Mouse (Mus musculus) cerebellum, adult 8-10 months (tissue): ENCODE measurements at regions not wholly inside any gene's neighbourhood (a gene's known extent, or its start where the extent isn't known, plus 50 kb on each side); places are given as distances from the start of the nearest gene placed in this dataset.

Source experiments
- DNase-seq: peaks from one replicate; pipeline ENCODE4 v3.0.0; 2022

DNA sequence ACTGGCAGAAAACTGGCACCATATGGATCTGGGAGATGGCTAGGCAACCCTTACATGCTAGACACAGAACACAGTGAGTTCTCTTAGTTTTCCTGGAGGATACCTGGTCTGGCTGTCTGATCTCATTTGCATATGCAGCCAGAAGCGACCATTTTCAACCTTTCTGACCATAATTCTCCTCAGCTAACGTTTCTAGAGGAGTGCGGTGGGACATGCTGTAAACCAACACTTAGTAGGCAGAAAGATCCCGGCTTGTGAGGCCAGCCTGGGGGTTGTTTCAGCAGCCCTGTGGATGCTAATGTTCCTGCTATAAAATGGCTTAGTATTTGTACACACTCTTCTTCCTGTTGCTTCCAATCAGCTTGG is 168.6 kb upstream of the Olig3 start:
- no peak for DNase-seq

DNA sequence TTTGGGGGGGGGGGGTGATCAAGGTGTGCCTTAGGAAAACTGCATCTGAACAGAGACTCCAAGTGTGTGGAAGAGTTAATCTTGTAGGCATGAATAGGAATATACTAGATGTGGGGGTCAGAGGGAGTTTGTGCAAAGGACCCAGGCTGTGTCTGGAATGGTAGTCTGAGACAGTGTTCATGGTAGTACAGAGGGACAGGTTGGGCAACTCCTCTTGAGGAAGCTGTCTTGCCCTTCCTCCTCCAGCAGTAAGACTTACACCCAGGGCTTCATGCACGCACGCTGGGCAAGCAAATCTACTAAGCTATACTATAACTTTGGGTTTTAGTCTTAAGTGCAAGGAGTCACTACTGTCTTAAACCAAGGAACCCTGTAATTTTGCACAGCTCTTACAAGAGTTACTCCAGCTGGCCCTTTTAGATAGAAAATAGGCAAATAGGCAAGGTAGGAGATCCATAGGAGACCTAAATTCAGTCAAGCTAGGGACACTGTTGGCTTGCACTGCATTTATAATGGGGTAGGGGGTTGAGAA is 169.2 kb upstream of the Olig3 start:
- no peak for DNase-seq

DNA sequence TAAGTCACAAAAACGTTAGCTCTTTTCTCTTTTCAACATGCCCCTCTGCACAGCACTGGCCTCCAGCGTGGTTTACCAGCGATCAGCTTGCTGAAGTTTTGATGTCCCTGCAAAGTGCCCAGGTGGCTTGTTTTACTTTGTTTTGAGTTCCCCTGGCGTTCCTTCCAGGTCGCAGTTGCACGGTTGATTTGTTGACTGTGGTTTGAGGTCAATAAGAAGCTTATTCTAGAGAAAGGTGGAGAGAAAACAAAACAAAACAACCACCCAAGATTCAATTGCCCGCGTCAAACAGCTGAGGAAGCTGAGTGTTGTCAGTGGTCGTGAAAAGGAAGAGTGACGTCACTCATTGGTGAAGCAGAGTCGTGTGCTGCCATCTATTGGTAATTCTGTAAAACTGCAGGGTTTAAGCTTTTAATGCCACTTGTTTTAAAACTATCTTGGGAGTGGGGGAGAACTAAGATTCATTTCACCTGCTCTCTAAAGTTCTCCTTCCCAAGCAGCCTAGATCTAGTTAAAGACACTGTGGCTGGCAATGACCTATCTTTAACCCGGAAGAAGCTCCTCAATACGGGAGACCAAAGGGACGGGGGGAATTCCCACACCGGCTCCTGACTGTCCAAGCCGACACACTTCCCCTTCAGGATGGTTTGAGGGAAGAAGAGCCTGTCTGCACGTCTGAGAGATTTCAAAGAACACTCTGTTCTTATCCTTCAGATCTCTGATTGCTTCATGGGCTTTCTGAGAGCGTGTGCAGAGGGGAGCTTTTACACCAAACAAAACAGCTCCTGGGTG is 170.3 kb upstream of the Olig3 start:
- DNase-seq, result peak; percentile 23

DNA sequence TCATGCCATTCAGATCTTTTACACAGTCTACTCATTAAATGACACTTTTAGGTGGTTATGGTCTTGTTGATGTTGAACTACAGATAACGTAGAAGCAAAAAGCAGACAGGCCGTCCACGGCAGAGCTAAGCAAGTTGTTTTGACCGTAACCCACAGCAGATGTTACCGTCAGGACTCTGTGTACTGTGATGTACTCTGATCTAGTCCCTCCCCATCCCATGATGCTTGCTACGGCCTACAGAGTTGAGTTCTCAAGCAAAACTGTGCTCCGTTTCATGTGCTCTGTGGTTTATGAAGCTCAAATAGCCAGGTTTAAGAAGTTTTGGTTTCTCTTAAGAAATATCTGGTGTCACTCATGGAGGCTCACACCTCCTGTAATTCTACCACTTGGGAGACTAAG is 169.4 kb upstream of the Tnfaip3 start:
- no peak for DNase-seq

DNA sequence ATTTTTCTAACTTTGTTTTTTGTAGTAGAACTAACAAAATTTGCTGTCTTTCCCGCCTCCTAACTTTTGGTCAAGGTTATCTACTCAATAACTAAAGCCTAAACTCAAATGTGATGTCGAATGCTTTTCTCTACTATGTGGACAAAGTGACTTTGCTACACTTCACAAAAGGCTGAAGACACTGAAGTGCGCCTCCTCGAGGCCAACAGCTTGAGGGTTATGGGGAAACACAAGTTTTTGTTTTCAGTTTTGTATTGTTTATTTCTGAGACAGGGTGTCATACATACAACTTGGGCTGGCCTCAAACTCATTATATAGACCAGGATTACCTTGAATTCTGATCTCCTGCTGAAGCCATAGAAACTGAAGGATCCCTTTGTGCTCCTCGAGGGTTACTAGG is 162.4 kb upstream of the Tnfaip3 start:
- no peak for DNase-seq

DNA sequence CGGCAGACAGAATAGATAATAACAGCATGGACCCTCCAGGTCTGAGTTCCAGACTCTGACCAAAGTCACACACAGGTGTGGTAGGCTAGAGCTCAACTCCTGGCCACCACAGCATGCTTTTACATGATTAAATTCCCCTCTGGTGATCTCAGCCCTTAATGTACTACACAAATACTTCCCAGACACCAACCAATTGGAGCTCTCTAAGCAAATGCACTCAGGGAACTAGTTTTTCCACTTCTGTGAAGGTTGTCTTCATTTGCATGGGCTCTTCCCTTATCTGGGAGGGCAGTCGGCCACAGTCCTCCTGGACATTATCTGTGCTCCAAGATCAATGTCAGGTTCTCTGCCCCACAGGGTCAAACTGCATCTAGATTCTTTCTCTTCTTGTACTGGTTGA is 162.0 kb upstream of the Tnfaip3 start:
- DNase-seq, result no peak

DNA sequence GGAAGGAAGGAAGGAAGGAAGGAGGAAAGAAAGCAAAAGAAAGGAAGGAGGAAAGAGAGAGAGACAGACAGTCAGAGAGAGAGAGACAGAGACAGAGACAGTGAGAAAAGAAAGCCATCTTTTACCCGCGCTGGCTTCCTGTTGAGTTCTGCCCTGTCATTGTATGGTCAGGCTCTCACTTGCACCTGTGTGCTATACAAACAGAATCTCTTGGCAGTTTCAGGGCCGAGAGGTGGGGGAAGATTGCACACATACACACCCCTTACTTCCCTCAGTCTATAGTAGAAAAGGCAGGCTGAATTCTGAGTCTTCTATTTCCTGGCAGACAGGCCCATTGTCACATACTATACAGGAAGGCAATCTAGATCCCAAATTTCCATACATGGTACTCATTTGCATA is 160.8 kb upstream of the Tnfaip3 start:
- no peak for DNase-seq

DNA sequence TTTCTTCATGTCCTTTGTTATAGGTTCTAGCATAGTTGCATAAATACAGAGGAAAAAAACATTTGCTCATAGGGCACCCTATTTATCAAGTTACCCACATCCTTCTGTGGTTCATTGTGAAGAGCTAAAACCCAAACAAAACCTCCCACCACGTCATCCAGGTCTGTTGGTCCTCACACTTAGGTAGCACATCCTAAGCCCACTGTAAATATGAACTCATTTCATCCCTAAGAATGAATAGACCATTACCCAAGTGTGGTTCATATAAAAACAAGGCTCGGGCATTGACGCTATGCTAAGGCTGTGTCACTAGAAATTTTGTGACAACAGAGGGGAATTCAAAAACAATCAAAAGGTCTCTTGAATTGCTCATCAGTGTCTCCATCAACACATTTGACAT is 156.4 kb upstream of the Tnfaip3 start:
- no peak for DNase-seq

DNA sequence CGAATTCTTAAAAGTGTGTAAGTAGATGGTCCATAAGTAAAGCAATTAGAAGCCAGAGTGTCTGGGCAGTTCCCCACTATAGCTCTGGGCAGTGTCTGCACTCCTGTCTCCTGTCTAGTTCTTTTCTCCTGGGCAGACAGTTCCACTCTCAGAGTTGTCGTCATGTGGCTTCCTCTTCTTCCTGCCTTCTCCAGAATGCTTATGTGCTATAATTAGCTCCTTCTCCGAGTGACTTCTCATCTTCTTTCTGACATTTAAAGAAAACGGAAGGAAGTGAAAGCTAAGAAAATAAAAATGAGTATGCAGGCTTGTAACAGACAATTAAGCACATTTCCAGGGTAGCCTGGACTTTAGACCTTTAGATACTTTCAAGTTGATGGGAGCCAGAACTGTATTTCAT is 155.1 kb upstream of the Tnfaip3 start:
- no peak for DNase-seq

DNA sequence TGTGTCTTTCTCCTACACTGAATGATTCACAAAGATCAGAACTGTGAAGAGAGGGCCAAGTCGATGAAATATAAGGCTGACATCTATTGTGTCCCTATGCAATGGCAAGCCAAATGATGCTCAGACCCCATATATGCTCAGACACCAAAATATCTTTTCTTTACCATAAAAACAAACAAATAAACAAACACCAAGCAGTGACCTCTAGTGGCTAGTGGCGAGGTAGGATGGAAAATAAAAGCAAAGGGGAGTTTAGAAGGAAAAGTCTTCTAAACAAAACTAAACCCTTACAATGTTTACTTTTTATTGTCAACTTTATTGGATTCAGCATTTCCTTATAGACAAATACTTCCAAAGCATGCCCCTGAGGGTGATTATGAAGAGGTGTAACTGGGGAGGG is 153.8 kb upstream of the Tnfaip3 start:
- DNase-seq, result no peak

DNA sequence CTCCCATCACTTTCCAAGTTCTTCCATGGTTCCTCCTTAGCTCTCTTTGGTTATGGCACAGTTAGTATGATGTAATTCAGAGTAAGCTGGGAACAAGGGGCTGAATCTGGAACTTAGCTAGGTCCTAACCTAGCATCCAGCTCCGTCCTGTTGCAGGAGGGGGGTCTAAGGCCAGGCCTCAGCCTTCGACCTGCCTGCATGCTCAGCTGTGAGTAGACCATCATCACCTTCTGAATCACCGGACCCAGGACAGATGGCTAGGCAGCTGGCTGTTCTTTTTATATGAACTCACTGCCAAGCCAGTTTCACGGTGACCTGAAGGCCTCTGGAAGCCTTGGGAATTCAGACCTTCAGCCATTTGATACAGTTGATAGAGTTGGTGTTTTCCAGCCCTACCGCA is 152.9 kb upstream of the Tnfaip3 start:
- no peak for DNase-seq

DNA sequence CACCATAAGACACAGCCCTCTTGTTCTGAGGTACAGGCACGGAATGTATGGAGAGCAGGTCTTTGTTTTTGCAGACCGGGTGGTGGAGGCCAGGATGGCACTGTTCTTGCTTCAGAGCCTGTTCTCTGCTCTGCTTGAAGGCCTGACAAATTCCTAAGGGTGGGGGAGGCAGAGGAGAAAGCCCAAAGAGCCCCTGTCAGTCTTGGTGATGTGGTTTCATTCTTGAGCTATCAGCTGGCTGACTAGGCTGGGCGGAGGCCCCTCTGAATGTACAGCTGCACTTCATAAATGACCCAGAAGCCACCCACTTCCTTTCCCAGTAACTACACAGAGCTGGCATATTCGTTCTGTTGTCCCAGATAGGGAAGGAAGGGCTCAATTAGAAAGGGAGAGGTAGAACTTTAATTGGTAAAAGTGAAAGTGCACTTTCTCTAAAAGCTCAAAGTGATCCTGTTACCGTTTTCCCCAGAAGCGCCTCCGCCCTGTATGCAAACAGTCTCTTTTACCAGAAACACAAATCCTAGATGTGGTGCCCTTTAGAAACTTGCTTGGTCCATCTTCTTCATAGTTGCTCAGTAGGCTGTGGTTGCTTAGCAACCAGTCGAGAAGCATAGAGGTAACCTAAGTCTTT is 152.3 kb upstream of the Tnfaip3 start:
- no peak for DNase-seq

DNA sequence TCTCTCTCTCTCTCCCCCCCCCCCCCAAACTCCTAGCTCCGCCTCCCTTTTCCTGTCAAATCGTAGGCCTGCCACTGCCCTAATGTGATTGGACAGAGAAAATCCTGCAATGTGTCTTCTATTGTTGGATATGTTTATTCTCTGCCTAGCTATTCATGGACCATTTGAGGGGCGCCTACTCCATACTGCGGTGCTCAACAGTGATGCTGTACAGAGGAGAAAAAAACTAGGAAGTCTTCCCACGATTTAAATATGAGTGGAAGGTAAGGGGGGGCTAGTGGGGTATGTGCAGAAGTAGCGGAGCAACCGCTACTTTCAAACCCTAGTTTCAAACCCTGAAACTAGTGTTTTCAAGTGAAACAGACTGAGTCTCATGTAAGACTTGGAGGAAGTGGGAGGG is 151.6 kb upstream of the Tnfaip3 start:
- no peak for DNase-seq

DNA sequence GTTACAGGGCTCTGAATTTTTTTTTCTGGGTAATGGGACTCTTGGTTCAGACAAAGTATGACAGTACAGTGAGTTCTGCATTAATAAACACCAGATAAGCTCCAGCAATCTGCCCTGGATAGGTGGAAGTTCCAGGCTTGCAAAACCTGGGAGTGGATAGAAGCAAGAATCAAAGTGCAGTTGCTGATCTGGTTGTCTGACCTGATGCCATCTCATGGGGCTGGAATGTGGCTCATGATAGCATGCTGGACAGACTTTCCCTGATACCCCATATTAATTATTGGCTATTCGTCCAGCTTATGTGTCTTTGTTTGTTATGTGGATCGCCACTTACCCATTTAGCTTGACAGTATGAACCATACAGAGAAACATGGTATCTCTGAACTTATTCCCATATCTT is 146.6 kb upstream of the Tnfaip3 start:
- DNase-seq, result no peak

DNA sequence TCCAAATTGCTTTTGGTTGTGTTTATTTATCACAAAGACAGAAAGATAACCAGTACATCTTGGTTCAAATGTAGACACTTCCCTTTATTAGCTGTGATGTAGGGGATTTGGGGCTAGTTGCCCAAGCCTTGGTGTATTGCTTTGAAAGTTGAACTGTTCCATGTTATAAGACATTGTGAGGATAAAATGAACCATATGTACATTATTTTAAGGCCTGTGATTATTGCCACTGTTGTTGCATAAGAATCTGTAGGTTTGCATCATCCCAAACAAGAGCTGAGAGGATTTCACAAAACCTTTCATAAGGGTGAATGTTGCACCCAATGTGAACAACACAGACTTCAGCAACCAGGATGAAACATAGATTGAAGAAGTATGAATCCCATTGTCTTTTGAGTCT is 145.7 kb upstream of the Tnfaip3 start:
- no peak for DNase-seq

DNA sequence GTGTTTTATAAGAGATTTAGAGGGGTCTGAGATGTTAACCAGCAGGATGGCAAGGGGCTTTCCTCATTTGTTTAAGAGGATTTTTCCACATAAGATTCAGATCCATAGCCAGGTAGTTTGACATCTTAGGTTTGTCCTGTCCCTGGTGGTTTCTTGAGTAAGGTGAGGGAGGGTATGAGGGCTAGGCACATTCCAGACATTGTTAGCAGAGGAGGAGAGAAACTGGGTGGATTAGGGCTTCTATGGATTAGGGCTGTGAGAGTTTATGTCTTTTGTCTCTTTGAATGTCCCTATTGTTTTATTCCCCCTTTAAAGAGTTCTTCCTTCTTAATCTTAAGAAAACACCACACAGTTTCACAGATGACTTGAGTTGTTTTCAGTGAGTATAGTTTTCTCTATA is 138.6 kb upstream of the Tnfaip3 start:
- no peak for DNase-seq

DNA sequence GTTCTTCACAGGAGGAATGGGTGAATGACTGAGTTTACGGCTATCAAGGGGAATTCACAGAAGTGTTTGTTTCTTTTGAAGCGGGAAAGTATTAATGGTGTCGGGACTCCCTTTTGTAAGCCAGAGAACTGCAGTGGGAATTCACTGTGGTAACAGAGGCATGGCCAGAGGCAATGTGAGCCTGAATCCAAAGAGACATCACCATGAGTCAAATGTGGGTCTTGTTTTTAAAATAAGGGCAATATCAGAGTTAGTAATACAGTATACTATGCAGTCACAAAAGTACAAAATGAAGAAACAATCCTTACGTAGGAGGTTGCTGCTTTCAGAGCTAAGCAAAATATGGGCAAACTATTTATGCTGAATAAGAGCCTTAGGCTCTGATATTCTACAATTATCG is 137.3 kb upstream of the Tnfaip3 start:
- DNase-seq, result no peak

DNA sequence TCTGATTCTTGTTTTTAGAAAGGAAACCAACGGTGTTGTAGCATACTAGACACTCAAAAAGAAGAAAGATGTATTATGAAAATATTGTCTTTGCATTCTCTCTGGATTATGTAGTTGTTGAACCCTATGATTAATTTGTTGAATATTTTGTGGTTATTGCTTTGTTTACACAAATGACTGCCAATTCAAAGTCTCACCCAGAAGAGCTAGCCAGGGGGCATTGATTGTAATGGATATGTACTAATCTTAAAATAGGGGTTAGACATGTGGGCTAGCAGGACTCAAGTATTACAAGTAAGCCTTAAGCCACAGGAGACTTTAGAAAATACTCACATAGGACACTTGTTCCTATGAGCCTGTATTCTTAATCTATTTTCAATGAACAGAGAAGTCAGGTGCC is 135.3 kb upstream of the Tnfaip3 start:
- no peak for DNase-seq

DNA sequence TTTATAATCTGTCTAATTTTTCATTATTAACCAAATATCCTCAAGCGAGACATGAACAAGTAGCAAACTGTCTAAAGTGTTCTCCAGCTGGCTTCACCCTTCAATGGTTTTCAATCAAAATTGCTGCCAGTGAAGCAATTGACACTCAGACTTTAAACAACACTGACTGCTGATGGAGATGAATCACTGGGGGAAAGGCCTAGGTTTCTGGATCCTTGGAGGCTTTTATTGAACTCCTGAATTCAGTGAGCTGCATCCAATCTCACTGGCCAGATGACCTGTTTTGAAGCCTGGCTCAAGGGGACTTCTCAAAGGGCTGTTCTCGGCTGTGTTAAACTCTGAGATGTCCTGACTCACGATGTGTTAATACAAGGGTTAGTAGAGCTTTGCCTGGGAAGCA is 134.5 kb upstream of the Tnfaip3 start:
- no peak for DNase-seq

DNA sequence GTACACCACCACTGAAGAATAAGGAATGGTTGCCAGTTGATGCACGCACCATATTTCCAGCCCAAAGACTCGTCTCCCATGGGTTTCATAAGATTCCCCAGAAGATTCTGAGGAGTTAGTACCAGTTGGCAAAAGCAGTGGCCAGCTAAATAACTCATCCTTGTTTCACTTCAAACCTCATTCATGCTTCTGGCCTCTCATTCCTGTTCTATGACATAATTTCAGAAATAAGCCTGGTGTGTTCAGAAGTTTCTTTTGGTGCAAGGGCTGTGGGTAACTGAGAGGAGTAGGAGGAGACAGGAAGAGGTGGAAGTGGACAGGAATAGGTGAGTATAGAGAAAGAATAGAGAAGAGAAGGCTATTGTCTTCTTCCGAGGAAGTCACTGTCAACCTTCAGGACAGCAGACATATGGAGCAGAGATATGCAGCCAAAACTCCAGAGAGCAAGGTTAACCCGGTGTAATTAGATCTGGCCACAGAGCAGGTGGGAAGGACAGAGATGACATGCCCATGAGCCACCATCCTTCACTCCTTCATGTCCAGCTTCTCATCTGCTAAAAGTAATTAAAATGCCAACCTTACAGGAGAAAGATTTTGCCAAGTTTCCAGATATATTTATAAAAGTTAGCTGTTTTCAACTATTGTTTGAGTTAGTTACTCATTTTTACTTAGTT is 133.9 kb upstream of the Tnfaip3 start:
- DNase-seq, result no peak

DNA sequence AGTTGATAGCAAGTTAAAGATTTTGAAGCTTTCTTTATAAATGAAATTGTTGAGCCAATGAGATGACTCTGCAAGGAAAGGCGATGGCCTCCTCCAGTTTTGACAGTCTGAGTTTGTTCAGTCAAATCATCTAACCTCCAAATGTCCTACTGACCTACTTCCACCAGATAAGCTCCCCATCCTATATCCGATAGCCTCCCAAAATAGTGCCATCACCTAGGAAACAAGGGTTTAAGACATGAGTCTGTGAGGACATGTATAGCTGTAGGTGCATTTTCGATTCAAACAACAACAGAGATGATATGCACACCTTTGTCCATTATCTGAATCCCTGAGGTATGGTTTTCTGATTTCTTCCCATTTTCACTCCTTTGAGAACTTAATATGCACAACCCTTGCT is 126.0 kb upstream of the Tnfaip3 start:
- no peak for DNase-seq

DNA sequence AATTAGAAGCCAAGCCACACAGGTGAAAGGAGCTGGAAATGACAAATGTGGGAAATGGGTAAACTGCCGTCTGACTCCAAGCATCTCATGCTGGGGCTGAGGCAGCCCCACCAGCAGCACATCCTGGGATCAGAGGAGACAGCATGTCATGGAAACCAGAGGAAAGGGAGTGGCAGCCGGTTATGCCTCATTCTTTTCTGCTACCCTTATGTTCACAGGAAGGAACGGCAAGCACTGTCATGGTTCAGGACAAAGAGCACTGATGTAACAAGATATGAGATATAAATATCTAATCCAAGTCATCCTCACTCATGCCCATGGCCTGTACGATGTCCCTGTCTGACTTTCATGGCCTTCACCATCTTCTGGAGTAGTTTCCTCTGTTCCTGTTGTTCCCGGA is 125.2 kb upstream of the Tnfaip3 start:
- DNase-seq, result no peak

DNA sequence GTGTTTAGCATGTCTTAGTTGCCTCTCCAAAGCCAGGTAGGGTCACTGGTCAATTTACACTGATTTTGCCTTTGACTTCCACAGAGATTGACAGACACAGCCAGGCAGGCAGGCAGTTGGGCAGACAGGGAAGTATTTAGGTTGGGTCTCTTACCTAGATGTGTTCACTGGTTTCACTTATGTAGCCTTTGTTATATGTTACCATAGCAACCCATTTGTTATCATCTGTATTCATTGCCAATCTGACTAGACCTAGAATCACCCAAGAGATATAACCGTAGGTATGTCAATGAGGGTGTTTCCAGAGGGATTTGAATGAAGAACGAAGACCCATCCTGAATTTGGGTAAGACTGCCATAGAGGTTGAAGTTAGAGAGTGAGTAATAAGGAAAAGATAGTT is 123.8 kb upstream of the Tnfaip3 start:
- DNase-seq, result no peak

DNA sequence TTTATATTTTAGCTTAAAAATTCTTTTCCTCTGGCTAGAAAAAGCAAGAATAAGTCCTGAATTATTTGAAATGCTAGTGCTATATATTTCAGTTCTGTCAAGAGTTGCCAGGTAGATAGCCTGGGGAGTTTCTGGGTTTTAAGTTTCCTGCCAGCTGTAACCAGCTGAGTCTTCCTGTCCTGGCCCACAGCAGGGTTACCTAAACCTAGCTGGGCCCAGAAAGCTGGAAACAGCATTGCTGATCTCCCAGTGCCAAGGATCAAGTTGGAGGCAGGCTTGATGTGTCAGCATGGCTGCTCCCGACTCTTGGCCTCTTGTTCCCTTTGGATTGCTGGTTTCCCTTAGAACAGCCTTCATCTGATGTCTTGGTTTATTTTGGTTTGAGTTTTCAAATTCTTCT is 122.8 kb upstream of the Tnfaip3 start:
- no peak for DNase-seq
